Comparison of ENCODE assay signal across 18 mouse cellular contexts in genomic region chr15:9087421-9087820, GRCm38 (mm10). TPM values are rescaled to one million over a fixed set of nuclear protein-coding genes. Genes with fewer than 3 reads are reported as not detected.
DNase-seq lines count a peak whose midpoint lies in the region; ATAC-seq and TF ChIP-seq lines count a peak whose summit lies in the region.
"Had no signal": no experiment of that assay in that cellular context is flagged by ENCODE, and none has a peak within 500 bp of the region (broad histone marks: within the 10 kb centered on the region; RNA-seq: fewer than 3 reads in every experiment).

No protein-coding gene starts in this region.

- DNase-seq in heart, postnatal 4 days: no peak
- no peak for DNase-seq in liver, embryonic 13.5 days
- DNase-seq in stomach, postnatal 0 days (ENCODE audit: low spot score): no peak
- DNase-seq: cerebellum, adult 8-10 months; gastrocnemius, postnatal 10 days; heart, postnatal 36 days; kidney, adult 18-20 months; kidney, postnatal 10 days; lung, adult 18-20 months; lung, postnatal 36 days; right cerebral cortex, postnatal 4 days; thymus, postnatal 25 days had no signal

- no peaks in the 10 kb centered on the region for H3K27me3 ChIP-seq in heart, embryonic 13.5 days (replicated peaks)
- H3K27me3 ChIP-seq in E14TG2a.4 (ENCODE audit: insufficient read depth, low read length) (no peaks in the 10 kb centered on the region), ES-Bruce4 (ENCODE audit: control insufficient read depth, insufficient read depth, low read length, poor library complexity, severe bottlenecking) (no peaks in the 10 kb centered on the region)
- no peaks in the 10 kb centered on the region for H3K27me3 ChIP-seq in liver, embryonic 13.5 days
- H3K27me3 ChIP-seq in stomach, postnatal 0 days (ENCODE audit: control insufficient read depth, insufficient read depth, low read length): no peaks in the 10 kb centered on the region
- no peaks in the 10 kb centered on the region for H3K27me3 ChIP-seq in neural tube, embryonic 15.5 days (replicated peaks)

- TF ChIP-seq CTCF in E14TG2a.4 (conservative IDR thresholded peaks at IDR 0.05; ENCODE audit: low read length) (no peak), ES-Bruce4 (IDR thresholded peaks at IDR 0.05; ENCODE audit: low read depth, low read length) (no peak)
- TF ChIP-seq CTCF in stomach, postnatal 0 days (IDR thresholded peaks at IDR 0.05; ENCODE audit: low read depth): no peak

- peaks cover 60% of the 10 kb centered on the region for H3K4me1 ChIP-seq in heart, embryonic 13.5 days
- peaks cover 37% of the 10 kb centered on the region for H3K4me1 ChIP-seq in E14TG2a.4 (replicated peaks; ENCODE audit: low read depth, low read length)
- no peaks in the 10 kb centered on the region for H3K4me1 ChIP-seq in ES-Bruce4 (ENCODE audit: control insufficient read depth, insufficient read depth, low read length)
- H3K4me1 ChIP-seq in liver, embryonic 13.5 days (replicated peaks): peaks cover 84% of the 10 kb centered on the region
- H3K4me1 ChIP-seq in stomach, postnatal 0 days (replicated peaks; ENCODE audit: control insufficient read depth, insufficient read depth): no peaks in the 10 kb centered on the region
- H3K4me1 ChIP-seq in neural tube, embryonic 15.5 days: no peaks in the 10 kb centered on the region

- no peak overlapping the region for H3K4me3 ChIP-seq in heart, embryonic 13.5 days
- H3K4me3 ChIP-seq in E14TG2a.4 (replicated peaks; ENCODE audit: low read length): peak overlapping the region; percentile 63
- no peak overlapping the region for H3K4me3 ChIP-seq in ES-Bruce4 (ENCODE audit: low read depth, low read length)
- no peak overlapping the region for H3K4me3 ChIP-seq in liver, embryonic 13.5 days (replicated peaks)
- H3K4me3 ChIP-seq in stomach, postnatal 0 days (ENCODE audit: low read depth, low read length): no peak overlapping the region
- no peak overlapping the region for H3K4me3 ChIP-seq in neural tube, embryonic 15.5 days (replicated peaks)
- H3K4me3 ChIP-seq: limb, embryonic 10.5 days; midbrain, embryonic 10.5 days had no signal

- TF ChIP-seq EP300 in ES-Bruce4 (IDR thresholded peaks at IDR 0.05; ENCODE audit: insufficient read depth, low read depth, low read length): 0 out of 2 replicates have a peak, but pooled peaks have one; percentile 40
- TF ChIP-seq EP300 in stomach, postnatal 0 days (optimal IDR thresholded peaks at IDR 0.05): no peak

- 66% methylated on average over 5 of the region's 5 CpGs for WGBS in heart, embryonic 13.5 days
- WGBS in liver, embryonic 13.5 days (ENCODE audit: insufficient replicate concordance): 81% methylated on average over 5 of the region's 5 CpGs
- 75% methylated on average over 5 of the region's 5 CpGs for WGBS in stomach, postnatal 0 days
- 92% methylated on average over 5 of the region's 5 CpGs for WGBS in neural tube, embryonic 15.5 days

- H3K4me2 ChIP-seq in heart, embryonic 13.5 days: peak overlapping the region; percentile 25
- no peak overlapping the region for H3K4me2 ChIP-seq in liver, embryonic 13.5 days
- no peak overlapping the region for H3K4me2 ChIP-seq in stomach, postnatal 0 days (replicated peaks; ENCODE audit: low read depth)
- no peak overlapping the region for H3K4me2 ChIP-seq in neural tube, embryonic 15.5 days

- 0 out of 2 replicates have a peak overlapping the region, but pooled peaks have one; percentile 25 for H3K9ac ChIP-seq in heart, embryonic 13.5 days
- H3K9ac ChIP-seq in ES-Bruce4 (ENCODE audit: low read depth, poor library complexity, severe bottlenecking): no peak overlapping the region
- no peak overlapping the region; the same call in 1 of the 2 replicates for H3K9ac ChIP-seq in liver, embryonic 13.5 days
- no peak overlapping the region for H3K9ac ChIP-seq in stomach, postnatal 0 days (ENCODE audit: low read length)
- no peak overlapping the region for H3K9ac ChIP-seq in neural tube, embryonic 15.5 days (replicated peaks)

- H3K36me3 ChIP-seq in heart, embryonic 13.5 days: peaks cover 63% of the 10 kb centered on the region
- H3K36me3 ChIP-seq in E14TG2a.4 (ENCODE audit: insufficient read depth, low read length): peaks cover 80% of the 10 kb centered on the region
- no peaks in the 10 kb centered on the region for H3K36me3 ChIP-seq in ES-Bruce4 (ENCODE audit: control insufficient read depth, insufficient read depth, low read length, poor library complexity, severe bottlenecking)
- H3K36me3 ChIP-seq in liver, embryonic 13.5 days: peaks cover 96% of the 10 kb centered on the region
- H3K36me3 ChIP-seq in stomach, postnatal 0 days (ENCODE audit: control insufficient read depth, insufficient read depth, low read length): no peaks in the 10 kb centered on the region
- H3K36me3 ChIP-seq in neural tube, embryonic 15.5 days: peaks cover 12% of the 10 kb centered on the region; the same call in 1 of the 2 replicates

- TF ChIP-seq POLR2A in ES-Bruce4 (IDR thresholded peaks at IDR 0.05; ENCODE audit: insufficient read depth, low read length): no peak

- no peak for ATAC-seq in heart, embryonic 13.5 days (ENCODE audit: extremely low read depth, insufficient number of reproducible peaks, low FRiP score, low TSS enrichment)
- no peak for ATAC-seq in liver, embryonic 13.5 days (ENCODE audit: low read depth)
- ATAC-seq in stomach, postnatal 0 days (ENCODE audit: low FRiP score, low TSS enrichment): no peak
- ATAC-seq in neural tube, embryonic 15.5 days (ENCODE audit: low FRiP score): no peak

- H3K9me3 ChIP-seq in heart, embryonic 13.5 days: no peaks in the 10 kb centered on the region
- H3K9me3 ChIP-seq in E14TG2a.4 (ENCODE audit: low read length) (no peaks in the 10 kb centered on the region), ES-Bruce4 (replicated peaks; ENCODE audit: control insufficient read depth, insufficient read depth, low read length, poor library complexity, severe bottlenecking) (no peaks in the 10 kb centered on the region)
- H3K9me3 ChIP-seq in liver, embryonic 13.5 days (replicated peaks): no peaks in the 10 kb centered on the region
- H3K9me3 ChIP-seq in stomach, postnatal 0 days (ENCODE audit: control insufficient read depth, low read length): no peaks in the 10 kb centered on the region
- no peaks in the 10 kb centered on the region for H3K9me3 ChIP-seq in neural tube, embryonic 15.5 days (replicated peaks)
- H3K9me3 ChIP-seq: limb, embryonic 10.5 days; midbrain, embryonic 10.5 days had no signal

- peak overlapping the region; percentile 65 for H3K27ac ChIP-seq in heart, embryonic 13.5 days (replicated peaks)
- H3K27ac ChIP-seq in ES-Bruce4 (ENCODE audit: insufficient read depth, low read length): peak overlapping the region; percentile 18
- peak overlapping the region; percentile 78 for H3K27ac ChIP-seq in liver, embryonic 13.5 days
- H3K27ac ChIP-seq in stomach, postnatal 0 days (replicated peaks): no peak overlapping the region
- no peak overlapping the region for H3K27ac ChIP-seq in neural tube, embryonic 15.5 days (replicated peaks)
- H3K27ac ChIP-seq: limb, embryonic 10.5 days had no signal

RNA-seq across cellular contexts. Expression of gene Nadk2, which starts 16.4 kb away (rescaled TPM):
- polyA plus RNA-seq in heart, embryonic 13.5 days (2015; fragmentation: Nextera tagmentation; extraction: Ambion mirVana): 45.2 and 48.8 TPM in 2 replicates
- total RNA-seq in heart, postnatal 4 days (2021): 10 to 100 TPM; 48.8 to 50.5 TPM
- 73.6 and 83.2 TPM in 2 replicates for polyA plus RNA-seq in ES-Bruce4 (2011; ENCODE audit: insufficient read depth, insufficient read length, low read depth, missing spikeins)
- polyA plus RNA-seq in liver, embryonic 13.5 days (2015; fragmentation: Nextera tagmentation; extraction: Ambion mirVana): 103 and 120 TPM in 2 replicates
- polyA plus RNA-seq in stomach, postnatal 0 days (2015; fragmentation: Nextera tagmentation; extraction: Ambion mirVana): 13.3 and 13.7 TPM in 2 replicates
- 26.9 and 29.6 TPM in 2 replicates for polyA plus RNA-seq in neural tube, embryonic 15.5 days (2015; fragmentation: Nextera tagmentation; extraction: Ambion mirVana)

RNA-seq across cellular contexts. Expression of gene Lmbrd2, which starts 52.9 kb away (rescaled TPM):
- polyA plus RNA-seq in heart, embryonic 13.5 days (2015; fragmentation: Nextera tagmentation; extraction: Ambion mirVana): 1.4 and 1.7 TPM in 2 replicates
- 10 to 100 TPM; 17.4 to 18.0 TPM for total RNA-seq in heart, postnatal 4 days (2021)
- 31.7 and 35.6 TPM in 2 replicates for polyA plus RNA-seq in ES-Bruce4 (2011; ENCODE audit: insufficient read depth, insufficient read length, low read depth, missing spikeins)
- polyA plus RNA-seq in liver, embryonic 13.5 days (2015; fragmentation: Nextera tagmentation; extraction: Ambion mirVana): 2.0 and 2.2 TPM in 2 replicates
- polyA plus RNA-seq in stomach, postnatal 0 days (2015; fragmentation: Nextera tagmentation; extraction: Ambion mirVana): 2.7 and 3.1 TPM in 2 replicates
- 3.4 and 4.6 TPM in 2 replicates for polyA plus RNA-seq in neural tube, embryonic 15.5 days (2015; fragmentation: Nextera tagmentation; extraction: Ambion mirVana)

Comparison
In these comparisons a context has a peak if more than half of its experiments do, and no peak if none do; other contexts are left out.
1. H3K27ac ChIP-seq: peak in heart, embryonic 13.5 days (single experiment), ES-Bruce4 (single experiment) and liver, embryonic 13.5 days (single experiment); none in stomach, postnatal 0 days (single experiment) and neural tube, embryonic 15.5 days (single experiment).